Mouse (Mus musculus) brain, embryonic 18.5 days (tissue): ENCODE results near the gene Pde4d.
A peak's percentile ranks its signal among the peaks of the same experiment; 100 is the strongest.

Experiments
- DNase-seq: peaks from one replicate; pipeline ENCODE4 v3.0.0-alpha.2; 2012; ENCODE audit warnings: low read depth, low spot score

Gene Pde4d

DNA sequence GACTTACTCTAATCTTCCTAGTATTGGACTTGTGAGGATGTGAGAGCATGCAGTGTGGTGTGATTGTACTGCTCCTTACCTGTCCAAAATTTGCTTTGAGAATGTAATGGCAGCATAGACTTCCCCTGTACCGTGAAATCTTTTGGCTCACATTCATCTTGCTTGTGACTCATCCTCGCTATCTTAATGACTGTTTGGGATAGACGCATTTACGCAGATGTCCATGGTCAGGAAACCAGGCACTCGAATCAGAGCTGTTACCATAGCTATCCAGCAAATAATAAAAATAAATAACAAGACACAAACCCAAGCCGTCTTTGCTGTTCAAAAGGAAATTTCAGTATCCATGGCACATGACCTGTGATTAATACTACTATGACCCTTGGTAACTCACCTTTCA is 829.5 kb downstream of the Pde4d start:
- no peak for DNase-seq

DNA sequence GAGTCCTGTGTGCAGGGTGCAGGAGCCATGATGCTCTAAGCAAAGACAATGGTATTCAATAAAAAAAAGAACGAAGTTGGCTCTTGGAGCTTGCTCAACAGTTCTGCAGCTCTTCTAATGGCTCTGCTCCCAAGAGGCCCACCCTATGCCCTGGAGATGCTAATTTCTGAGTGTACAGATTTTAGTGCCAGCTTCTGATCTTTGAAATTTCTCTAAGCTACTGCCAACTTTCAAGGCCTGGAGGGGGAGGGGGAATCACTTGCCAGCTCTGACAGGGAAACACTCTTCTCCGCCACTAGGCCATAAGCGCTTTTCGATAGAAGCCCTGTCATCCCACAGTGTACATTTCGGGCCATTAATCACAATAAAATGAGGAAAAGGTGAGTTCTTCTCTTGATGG is 830.7 kb downstream of the Pde4d start:
- DNase-seq: no peak

DNA sequence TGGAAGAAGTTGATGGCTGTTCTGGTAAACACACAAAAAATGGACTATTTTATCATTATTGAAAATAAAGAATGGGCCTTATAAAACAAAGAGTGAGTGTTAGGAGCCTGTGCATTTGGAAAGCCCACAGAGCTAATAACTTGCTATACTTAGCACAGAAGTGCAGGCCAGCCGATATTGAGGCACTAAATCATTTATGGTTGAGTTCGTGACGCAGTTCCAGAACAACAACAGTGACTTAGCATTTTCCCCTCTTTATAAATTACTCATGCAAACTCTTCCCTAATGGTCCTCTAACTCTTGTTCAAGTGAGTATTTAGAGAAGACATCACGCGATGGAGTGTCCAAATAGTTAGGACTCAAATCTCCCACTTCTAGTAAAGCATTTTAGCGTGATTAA is 837.7 kb downstream of the Pde4d start:
- DNase-seq: no peak

DNA sequence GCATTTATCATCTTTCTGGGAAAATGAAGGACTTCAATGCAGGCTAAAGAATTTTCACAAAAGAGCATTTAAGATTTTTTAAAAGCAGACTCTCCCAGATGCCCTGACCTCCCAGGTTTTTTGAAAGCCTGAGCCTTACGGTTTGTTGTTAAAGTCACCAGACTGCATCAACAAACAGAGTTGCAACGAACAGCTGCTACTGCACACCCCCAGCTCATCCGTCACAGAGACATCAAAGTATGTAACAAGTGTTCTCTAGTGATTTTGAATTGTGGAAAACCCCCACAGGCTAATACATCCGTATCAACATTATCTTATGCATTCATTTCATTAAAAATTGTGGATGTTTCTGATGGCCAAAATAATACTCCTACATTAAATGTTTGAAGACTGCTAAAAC is 841.2 kb downstream of the Pde4d start:
- no peak for DNase-seq

DNA sequence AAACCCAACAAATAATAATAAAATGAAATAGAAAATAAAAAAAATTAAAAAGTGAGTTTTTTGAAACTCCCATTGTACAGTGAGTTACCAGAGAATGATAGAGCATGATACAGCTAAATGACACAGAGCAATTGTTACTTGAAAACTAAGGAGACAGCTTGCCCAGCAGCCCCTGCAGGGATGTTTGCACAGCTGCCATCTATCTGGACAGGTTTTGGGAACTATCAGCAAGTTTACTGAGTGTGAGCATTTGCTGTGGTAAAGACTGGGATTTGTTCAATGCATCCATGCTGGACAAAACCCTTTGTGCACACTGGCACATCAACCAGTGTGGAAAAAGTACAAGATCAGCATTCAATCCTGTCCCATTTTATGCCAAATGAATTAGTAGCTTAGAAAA is 843.3 kb downstream of the Pde4d start:
- no peak for DNase-seq

GRCm38 (mm10) chr13:109296347-109297037 is 846.7 kb downstream of the Pde4d start:
- no peak for DNase-seq

GRCm38 (mm10) chr13:109298852-109299251 is 849.1 kb downstream of the Pde4d start:
- DNase-seq: no peak

DNA sequence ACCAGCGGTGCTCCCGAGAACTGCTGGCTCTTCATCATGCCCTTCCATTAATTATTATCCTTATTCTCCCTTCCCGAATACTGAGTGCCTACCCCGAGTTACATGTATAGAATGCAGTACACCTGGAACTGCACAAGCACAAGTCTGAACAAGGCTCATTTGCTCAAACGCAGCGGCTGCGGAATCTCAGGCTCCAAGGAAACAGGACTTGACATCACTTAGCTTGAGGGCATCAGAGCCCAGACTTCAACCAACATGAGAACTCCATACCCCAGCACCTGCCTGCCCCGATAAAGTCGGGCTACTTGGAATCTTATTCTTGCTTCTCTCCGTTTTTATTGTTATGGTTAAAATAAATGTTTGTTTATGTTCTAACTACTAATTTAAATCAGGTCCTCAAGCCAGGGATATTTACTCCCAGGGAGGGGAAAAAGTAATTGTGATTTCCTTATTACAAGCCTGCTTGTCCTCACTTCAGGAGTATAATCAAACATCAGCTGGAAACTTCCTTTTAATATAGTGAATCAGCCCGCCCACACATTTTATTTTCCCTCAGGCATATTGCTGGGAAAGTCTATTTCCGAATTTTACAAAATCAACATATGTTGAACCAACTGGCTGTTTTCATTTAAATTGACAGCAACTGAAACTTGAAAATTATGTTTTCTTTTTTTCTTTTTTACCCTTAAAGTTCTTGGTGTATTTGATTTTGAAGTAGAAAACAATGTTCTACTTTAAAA is 849.9 kb downstream of the Pde4d start:
- DNase-seq: peak; percentile 43

DNA sequence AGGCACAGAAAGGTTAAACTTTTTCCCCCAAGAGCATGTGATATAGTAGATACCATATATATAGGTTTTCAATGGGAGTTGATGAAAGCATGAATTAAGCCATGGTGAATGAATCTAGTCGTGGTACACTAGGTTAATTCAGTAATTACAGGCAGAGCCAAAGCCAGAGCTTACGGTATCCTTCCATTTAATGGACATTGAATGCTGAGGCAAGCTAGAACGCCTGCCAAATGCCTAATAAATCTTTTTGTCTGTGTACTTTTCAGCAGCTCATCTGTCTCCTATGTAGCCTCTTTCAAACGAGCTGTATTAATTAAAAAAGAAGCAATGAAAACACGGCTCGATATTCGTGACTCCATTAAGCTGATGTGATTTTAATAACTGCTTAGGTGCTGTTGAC is 862.8 kb downstream of the Pde4d start:
- DNase-seq: no peak

GRCm38 (mm10) chr13:109315608-109316007 is 865.9 kb downstream of the Pde4d start:
- no peak for DNase-seq

DNA sequence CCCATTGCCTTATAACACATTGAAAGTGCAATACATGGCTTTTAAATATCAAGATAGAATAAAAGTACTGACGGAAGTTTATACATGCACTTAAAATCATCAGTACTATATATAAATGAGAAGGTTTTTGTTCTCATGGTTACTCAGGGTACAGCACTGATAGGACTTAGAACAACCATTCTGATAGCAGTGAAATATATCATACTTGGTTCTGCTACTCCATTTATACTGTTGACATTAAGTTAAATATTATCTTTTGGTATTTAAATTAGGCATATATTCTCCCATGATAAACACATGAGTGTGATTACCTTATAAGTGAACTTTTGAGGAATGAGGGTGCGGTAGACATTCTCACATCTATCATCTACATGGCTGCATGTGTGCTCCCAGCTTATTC is 867.9 kb downstream of the Pde4d start:
- DNase-seq: no peak

DNA sequence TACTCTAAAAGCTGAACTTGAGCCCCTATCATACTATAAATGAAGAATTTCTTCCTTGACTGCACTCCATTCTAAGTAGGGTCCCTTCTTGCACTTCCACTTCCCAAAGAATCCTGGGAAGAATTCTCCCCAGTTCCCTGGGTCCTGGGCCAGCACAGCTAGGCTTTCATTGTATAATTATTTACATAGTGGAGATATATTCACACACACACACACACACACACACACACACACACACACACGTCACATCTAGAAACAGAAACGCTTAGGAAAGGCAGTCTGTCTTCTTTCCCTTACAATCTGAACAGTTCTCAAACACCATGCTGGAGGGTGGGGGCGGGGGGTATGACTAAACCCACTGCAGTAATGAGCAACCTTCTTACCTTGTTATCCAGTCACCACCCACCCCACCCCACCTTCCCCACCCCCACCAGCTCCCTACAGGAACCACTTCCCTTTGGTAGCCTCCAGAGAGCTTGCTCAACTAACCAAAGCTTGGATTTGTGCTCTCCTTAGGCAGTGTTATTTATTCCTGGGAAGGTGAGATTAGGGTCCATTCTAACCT is 868.8 kb downstream of the Pde4d start:
- no peak for DNase-seq

DNA sequence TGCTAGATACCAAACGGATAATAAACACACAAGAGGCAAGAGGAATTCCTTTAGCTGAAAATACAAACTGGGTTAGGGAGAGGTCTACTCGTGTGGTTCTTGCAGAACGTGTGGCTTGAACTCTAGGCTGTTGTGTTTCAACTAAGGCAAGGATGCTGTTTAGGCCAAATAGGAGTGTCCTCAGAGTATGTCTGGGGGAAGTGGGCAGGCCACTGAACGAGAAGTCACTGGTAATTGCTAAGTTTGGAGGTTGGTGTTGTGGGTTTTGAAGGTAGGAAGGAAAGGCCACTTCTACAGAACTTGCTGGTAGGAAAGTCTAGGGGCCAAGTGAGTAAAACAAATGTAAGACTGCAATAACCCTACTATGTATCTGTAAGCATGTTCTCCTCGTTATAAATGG is 876.3 kb downstream of the Pde4d start:
- no peak for DNase-seq

DNA sequence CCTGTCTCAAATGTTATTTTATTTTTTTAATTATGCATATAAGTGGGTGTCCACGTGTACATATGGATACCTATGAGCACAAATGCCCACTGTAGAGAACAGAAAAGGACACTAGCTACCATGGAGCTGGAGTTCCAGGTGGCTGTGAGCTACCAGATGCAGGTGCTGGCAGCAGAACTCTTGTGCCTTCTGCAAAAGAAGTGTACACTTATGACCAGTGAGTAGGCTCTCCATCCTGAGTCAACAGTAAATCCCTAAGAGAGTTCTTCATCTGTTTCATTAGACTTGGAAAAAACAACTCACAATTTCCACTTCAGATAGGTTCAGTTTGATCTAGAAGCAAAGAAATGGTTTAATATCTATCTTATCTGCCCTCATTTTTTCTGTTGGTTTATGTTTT is 881.8 kb downstream of the Pde4d start:
- DNase-seq: no peak

GRCm38 (mm10) chr13:109341902-109342301 is 892.2 kb downstream of the Pde4d start:
- DNase-seq: no peak

- no peak for DNase-seq
Measured at GRCm38 (mm10) chr13:109342469-109342868, 892.7 kb downstream of the Pde4d start.

DNA sequence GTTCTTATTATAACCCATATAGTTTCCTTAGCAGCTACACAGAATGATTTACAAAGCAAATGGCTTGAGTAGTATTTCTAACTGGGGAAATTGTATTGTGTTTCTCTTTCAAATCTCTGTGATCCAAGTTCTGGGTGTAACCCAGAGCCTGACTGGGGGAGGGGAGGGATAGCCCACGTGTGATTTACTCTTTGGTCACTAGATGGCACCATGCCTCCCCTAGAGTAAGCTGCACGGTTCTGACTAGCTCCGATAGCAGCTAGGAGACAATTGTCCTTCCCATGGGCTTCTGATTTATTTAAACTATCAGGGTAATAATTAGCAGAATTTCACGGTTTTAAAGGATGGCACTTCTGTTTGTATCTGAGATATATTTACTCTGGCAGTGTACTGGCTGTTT is 893.8 kb downstream of the Pde4d start:
- peak; percentile 68 for DNase-seq

DNA sequence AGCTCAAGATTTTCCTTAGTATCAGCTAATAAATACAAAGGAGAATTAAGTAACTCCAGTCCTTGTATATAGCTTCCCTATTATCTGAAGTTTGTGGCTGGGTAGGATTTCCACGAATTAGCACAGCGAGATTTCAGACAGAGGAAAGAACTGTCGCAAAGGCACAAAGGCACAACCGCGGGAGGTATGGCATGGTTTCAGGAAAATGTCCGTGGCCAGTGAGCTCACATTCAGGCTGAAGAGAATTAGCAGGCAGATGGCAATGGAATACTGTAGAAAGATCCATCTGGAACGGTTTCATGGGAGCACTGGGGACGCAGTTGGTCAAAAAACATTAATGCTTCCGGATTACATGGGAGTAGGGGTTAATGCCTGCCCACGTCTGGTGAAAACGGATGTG is 898.0 kb downstream of the Pde4d start:
- peak; percentile 22 for DNase-seq

DNA sequence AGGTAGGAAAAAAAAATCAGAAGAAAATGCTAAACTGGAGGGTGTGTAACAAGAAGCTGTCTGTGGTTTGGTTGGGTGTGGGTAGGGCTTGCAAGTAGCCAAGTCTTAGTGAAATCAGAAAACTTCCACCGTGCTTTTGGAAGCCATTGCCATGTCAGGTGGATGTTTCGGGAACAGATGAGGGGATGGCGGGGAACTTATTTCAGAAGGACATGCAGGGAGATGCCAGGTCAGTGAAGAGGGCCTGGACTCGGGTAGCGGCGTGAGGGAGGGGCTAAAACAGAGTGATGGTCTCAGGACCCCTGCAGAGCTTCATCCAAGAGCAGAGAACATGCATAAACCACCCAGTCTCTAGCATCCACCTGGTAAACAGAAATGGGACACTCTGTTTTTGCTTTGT is 898.6 kb downstream of the Pde4d start:
- DNase-seq: no peak

- no peak for DNase-seq
Measured at GRCm38 (mm10) chr13:109350100-109350499, 900.4 kb downstream of the Pde4d start.

DNA sequence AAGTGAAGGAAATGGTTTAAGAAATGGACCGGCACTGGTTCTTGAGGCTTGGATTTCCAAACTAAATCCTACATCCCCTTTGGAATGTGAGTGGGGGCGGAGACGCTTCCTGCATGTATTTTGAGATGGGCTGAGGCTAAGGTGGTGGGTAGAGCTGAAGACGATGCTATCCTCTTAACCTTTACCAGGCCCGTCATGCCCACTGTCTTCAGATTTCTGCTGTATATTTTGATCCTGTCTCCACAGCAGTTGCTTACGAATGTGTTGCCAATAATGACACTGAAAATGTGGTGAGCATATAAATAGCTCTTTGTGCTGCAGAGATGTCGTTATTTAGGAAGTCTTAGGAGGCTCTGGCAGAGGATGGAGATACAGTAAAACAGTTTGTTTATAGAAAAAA is 904.3 kb downstream of the Pde4d start:
- DNase-seq: no peak

DNA sequence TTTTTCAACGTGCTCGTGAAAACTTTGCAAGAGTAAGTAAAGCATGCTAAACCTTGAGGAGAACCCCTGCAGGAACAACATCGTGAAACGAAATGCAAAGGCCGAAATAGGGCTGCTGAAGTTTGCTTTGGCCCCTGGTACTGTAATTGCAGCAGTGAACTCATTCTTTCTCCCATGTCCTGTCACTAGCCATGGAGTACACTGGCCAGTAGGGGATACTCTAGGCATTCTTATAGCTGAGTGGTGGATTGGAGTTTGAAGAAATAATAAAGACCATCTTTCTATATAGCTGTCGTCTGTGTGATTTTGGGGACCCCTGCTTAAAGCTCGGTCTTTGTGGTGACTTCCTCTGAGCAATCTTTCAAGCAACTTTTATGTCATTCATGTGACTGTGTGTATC is 906.5 kb downstream of the Pde4d start:
- no peak for DNase-seq

GRCm38 (mm10) chr13:109359994-109360393 is 910.2 kb downstream of the Pde4d start:
- no peak for DNase-seq
